Mouse (Mus musculus) cerebellum, postnatal 25 days (tissue): ENCODE measurements around the gene Cntrl.

Source experiments
- DNase-seq, 2 experiments: peaks; one replicate each; pipeline ENCODE4 v3.0.0; 2021; ENCODE audit warnings: mixed read lengths in 2 of 2

Cntrl gene

GRCm38 (mm10) chr2:35109141-35109923, at the start of gene Cntrl:
Gene Cntrl (plus strand): TSS chr2:35109492.
- DNase-seq = peak; percentile 96 to 98

- DNase-seq = no peak
Measured at GRCm38 (mm10) chr2:35060256-35060655, 49.0 kb upstream of the Cntrl start.

DNA sequence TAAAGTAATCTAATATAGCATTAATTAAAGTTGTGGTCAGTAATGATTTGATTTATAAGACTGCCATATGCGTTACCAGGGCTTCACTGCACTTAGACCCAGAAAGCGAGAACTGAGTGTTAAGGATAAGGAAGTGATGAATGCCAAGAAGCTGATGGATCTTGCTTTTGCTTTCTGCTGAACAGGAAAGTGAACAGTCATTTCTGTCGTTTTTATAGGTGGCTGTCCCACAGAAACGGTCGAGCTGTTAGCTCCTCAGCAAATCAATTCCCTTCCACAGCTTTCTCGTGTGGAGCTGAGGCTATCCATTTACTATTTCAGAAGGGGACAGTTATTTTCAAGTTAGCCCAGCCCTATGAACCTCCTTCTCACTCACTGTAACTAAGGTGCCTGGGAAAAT, 48.4 kb upstream of the Cntrl start:
- DNase-seq = no peak

- DNase-seq = no peak
Measured at GRCm38 (mm10) chr2:35061338-35061737, 48.0 kb upstream of the Cntrl start, which contains the start of gene Hc. Gene Hc (minus strand): TSS chr2:35061438.

DNA sequence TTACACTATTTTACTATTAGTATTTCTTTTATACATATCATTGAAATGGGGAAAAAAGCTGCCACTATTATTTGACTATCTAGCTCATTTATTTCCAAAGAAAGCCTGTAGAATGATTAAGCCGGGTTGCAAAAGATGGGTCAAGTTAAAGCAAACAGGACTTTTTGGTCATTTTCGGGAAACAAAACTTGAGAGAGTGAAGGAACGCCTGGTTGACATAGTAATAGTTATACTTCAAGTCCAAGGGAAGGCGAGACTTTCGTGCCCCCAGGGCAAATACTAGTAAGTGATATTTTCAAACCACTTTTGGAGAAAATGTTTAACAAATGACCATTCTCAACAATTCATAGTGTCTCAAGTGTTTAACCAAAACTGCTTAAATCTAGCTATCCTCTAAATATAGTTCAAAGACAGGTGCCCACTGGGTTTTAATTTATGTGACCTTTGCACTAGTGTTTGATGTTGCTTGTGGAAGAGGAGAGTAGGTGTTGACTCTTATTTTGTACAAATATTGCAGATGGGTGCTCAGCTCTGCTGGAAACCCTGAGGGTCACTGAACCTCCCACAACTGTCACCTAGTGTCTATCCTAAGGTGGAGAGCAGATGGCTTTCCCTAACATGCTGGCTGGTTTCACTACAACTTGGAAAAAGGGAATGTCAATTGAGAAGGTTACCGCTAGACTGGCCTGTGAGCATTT, 45.8 kb upstream of the Cntrl start:
- no peak for DNase-seq

- DNase-seq = no peak
Measured at GRCm38 (mm10) chr2:35066525-35067082, 42.7 kb upstream of the Cntrl start.

DNA sequence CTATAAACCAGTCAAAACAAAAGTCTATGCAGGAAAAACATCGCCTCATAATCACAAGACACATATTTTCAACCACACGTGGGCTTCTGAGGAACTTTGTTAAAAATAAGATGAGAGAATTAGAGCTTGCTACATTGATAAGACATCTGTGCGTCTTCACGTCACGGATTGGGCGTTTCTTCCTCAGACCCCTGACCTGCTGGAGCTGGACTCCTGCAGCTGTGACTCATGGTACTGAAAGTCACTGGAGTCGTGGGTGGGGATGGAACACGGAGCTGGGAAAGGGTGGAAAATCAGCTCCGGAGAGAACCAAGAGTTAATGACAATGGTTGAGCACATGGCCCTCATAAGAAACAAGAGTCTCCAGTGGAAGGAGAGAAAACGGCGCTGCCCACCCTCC, 42.2 kb upstream of the Cntrl start:
- DNase-seq = no peak

- no peak for DNase-seq
Measured at GRCm38 (mm10) chr2:35069124-35069523, 40.2 kb upstream of the Cntrl start.

DNA sequence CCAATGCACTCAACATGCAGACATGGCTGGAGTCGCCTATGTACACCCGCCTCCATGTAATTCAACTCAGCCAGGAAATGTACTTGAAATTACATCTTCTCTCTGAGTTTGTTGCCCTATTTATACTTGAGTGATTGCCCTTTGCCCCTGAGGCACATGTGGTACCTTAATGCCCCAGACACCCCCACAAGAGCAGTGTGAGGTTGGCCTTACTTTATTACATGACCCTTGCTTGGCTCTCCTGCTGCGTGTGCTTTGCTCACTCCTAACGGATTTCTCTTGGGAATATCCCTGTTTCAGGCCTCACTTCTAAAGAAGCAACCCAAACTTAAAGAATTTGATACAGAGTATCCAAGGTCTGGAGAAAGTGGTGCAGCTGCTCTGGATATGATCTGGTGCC, 39.0 kb upstream of the Cntrl start:
- DNase-seq = no peak

DNA sequence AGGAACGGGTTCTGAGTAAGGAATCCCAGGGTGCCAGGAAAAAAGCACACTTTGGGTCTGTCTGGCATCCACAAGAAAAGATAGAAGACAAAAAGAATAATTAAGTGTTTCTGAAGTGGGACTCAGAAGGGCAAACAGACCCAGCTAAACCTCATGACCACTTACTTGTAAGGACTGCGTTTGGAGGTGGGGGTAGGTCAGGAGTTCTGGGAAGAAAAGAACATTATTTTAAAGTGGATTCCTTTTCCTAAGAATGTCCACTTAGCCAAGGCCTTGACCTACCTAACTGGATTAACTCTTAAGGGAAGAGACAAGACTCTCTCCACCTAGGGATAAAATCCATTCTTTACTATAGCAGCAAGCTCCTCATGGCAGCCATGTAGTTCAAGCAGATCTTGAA, 36.7 kb upstream of the Cntrl start:
- no peak for DNase-seq

GRCm38 (mm10) chr2:35074328-35074727, 35.0 kb upstream of the Cntrl start:
- DNase-seq = no peak

GRCm38 (mm10) chr2:35079166-35079565, 30.1 kb upstream of the Cntrl start:
- DNase-seq = no peak

GRCm38 (mm10) chr2:35087418-35087817, 21.9 kb upstream of the Cntrl start:
- DNase-seq = no peak

- no peak for DNase-seq
Measured at GRCm38 (mm10) chr2:35100529-35100928, 8.8 kb upstream of the Cntrl start.

GRCm38 (mm10) chr2:35101443-35101842, 7.8 kb upstream of the Cntrl start, which contains the start of gene AI182371:
Gene AI182371 (minus strand): TSS chr2:35101543.
- no peak for DNase-seq

DNA sequence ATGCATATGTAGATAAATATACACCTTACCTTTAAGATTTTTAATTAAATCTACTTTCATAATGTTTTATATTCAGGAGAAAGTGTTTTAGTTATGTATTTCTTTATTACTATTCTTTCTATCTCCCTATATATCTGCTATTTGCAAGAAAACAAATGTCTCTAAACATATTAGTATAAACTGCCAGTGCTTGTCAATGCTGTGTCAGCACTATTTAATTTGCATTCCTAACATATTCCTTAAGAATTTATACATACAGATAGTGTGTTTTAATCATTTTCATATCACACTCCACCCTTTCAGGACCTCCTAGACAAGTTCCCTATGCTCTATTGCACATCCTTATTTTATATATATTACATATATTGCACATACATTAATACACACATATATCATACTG, 6.5 kb upstream of the Cntrl start:
- no peak for DNase-seq

GRCm38 (mm10) chr2:35103558-35103957, 5.7 kb upstream of the Cntrl start:
- DNase-seq = no peak

- no peak for DNase-seq
Measured at GRCm38 (mm10) chr2:35104843-35105242, 4.4 kb upstream of the Cntrl start.

DNA sequence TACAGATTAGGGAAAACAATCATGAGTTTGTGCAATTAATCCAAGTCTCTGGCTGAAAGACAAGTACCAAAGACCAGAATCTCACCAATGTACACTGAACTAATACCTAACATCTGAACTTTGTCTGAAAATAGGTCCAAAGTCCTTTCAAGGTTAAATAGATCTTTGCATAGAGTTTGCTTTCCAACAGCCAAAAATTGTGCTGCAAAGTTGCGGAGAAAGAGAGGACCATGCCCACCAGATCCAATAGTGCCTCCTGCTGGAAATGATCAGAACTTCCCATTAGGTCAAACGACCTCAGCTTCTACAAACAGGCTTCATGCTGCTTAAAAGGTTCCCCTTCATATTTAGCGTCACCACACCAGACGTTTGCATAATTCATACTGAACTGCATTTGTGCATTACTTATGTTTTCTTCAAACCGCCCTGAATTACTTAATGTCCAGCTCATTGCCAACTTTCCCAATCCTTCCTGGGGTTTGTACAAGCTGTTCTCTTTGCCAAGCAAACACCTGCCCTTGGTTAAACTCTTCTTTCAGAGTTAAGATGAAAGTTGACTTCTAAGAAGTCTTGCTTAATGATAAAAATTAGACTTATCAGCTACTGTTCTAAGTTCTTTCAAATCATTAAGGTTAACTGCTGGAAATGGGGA, 1.2 kb upstream of the Cntrl start:
- no peak for DNase-seq

DNA sequence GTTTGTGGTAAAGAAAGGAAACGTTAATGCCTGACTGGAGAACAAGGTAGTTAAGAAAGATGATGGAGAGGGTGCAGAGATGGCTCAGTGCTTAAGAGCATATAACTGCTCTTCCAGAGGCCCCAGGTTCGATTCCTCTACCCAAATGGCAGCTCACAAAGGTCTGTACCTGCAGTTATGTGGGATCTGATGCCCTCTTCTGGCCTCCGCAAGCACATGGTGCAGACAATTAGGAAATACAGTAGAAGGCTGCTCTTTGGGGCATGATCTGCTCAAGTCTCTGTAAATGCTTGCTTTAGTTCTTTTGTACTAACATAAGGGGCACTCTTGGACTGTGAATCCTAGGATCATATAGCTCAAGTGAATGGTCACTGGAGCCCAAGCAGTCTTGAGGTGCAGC, 580 bp upstream of the Cntrl start:
- peak in 1 of 2 experiments; percentile 59 for DNase-seq

GRCm38 (mm10) chr2:35109924-35110304, 622 bp downstream of the Cntrl start:
- DNase-seq = no peak

GRCm38 (mm10) chr2:35110521-35110920, 1.2 kb downstream of the Cntrl start:
- no peak for DNase-seq

GRCm38 (mm10) chr2:35124716-35125115, 15.4 kb downstream of the Cntrl start:
- DNase-seq = peak in 1 of 2 experiments; percentile 9
